Mouse (Mus musculus) ovary, adult 10 weeks (tissue): Measurements from ENCODE around the gene Prlh. TPM values are rescaled to one million over a fixed set of nuclear protein-coding genes. Genes with fewer than 3 reads are reported as not detected.

ENCODE experiments used
- polyA plus RNA-seq: library from polyadenylated mRNA; stranded (reverse); fragments of 350-450 nt; fragmentation: Illumina TruSeq; extraction: RNeasy Lipid Tissue Mini Kit (QIAGEN cat#74804); gene quantifications from one replicate; pipeline ENCODE4 v1.2.3, GENCODE M21; 2014

The Prlh gene
- polyA plus RNA-seq = not detected

DNA sequence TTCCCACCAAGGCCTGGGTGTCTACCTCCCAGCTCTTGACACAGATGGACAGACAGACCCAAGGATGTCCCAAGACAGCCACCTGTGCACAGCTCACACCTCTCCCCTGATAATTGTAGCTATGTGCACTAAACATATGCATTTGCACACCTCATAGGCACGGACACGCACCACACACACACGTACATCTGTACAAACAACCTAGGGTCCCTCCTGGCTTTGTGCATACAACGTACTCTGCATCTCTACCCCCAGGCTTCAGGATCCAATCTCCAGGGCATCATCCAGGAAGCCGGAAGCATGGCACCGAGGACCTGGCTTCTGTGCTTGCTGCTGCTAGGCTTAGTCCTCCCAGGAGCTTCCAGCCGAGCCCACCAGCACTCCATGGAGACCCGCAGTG, at the start of gene Prlh:
Gene Prlh, plus strand, starts transcription at position 301 of the 400 bp plus-strand sequence.

DNA sequence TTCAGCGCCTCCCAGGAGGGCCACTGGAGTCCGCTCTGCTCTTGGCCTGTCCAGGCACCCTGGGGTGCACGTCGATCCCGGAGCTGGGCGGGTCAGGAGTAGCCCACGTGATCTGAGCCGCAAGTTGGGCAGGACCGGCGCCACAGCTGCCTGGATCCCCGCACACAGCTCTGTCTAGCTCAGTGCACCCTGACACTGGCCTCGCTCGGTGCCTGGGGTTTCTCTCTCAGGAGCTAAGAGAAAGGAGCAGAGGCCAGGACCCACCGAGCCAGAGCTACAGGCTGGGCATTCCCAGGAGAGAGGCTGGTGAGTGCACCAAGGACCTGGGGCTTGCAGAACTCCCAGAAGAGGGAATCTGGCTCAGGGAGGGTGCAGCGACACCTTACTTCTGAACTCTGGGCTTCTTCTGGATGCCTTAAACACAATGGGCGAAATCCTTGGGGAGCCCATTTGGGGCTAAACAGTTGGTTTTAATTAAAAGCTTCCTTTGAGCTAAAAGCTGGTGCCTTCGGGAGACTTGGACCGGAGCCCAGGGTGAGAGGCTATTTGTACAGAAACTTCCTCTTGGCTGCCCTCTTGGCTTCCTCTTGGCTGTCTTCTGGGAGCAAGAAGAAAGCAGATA, 37.8 kb upstream of the Prlh start, which contains the start of gene Mlph:
Gene Mlph, plus strand, starts transcription at position 138 of the 622 bp plus-strand sequence.

GRCm38 (mm10) chr1:90969347-90969784, 16.5 kb downstream of the Prlh start, which contains the start of gene Rab17:
Gene Rab17 (minus strand): TSS chr1:90969661.

DNA sequence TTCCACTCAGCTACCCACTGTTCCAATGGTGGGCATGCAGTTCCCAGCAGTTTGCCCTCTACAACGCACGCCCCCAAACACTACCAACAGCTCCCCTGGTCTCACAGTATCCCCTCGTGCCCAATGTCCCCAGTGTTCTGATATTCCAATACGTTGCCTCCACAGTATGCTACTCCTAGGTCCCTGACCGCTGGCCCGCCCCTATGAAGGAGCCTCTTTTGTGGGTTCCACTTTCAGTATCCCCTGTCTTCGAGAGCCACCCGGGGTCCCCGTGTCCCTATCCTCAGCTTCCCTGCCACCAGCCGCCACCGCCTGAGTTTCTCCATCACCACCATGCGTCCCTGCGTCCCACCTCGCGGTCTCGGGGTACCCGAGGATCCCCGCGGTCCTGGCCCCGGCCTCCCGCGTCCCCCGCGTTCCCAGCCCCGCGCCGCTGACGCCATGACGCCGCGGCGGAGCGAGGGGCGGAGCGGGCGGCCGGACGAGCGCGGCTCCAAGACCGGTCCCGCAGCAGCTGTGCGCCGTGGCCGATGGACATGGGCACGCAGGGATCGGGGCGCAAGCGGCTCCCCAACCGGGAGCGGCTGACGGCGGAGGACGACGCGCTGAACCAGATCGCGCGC, 45.5 kb downstream of the Prlh start, which contains the start of gene Lrrfip1:
Gene Lrrfip1, plus strand, starts transcription at position 470 of the 623 bp plus-strand sequence.

Other genes with a start within 250 kb of the Prlh start
- gene Col6a3, start 109.1 kb upstream of the Prlh start, polyA plus RNA-seq = 125 TPM
- 0.37 TPM for gene Mlph, start 38.0 kb upstream of the Prlh start, polyA plus RNA-seq
- gene Rab17, start 16.6 kb downstream of the Prlh start, polyA plus RNA-seq = not detected
- 41.2 TPM for gene Lrrfip1, start 45.6 kb downstream of the Prlh start, polyA plus RNA-seq
- 2.3 TPM for gene Rbm44, start 192.0 kb downstream of the Prlh start, polyA plus RNA-seq
- 1.3 TPM for gene Ramp1, start 226.7 kb downstream of the Prlh start, polyA plus RNA-seq